Mouse (Mus musculus) limb, embryonic 10.5 days (tissue): Measurements from ENCODE around the gene Ly6g6c. TPM values are rescaled to one million over a fixed set of nuclear protein-coding genes. Genes with fewer than 3 reads are reported as not detected.
A peak's percentile ranks its signal among the peaks of the same experiment; 100 is the strongest.

Experiments
- DNase-seq: peaks from one replicate; pipeline ENCODE4 v3.0.0-alpha.2; 2017; ENCODE audit warnings: low spot score
- H3K27ac ChIP-seq: fragments of 300-500 bp; sonication (generic); 2 replicates; pipeline ENCODE4 v1.5.1; 2016; ENCODE audit warnings: mild to moderate bottlenecking
- H3K27me3 ChIP-seq: fragments of 300-500 bp; sonication (generic); 2 replicates; pipeline ENCODE4 v1.6.1; 2016; ENCODE audit warnings: low read depth, mild to moderate bottlenecking; ENCODE audit not compliant: poor library complexity, severe bottlenecking
- H3K36me3 ChIP-seq: fragments of 300-500 bp; sonication (generic); 2 replicates; pipeline ENCODE4 v1.6.1; 2016; ENCODE audit warnings: mild to moderate bottlenecking, moderate library complexity
- H3K4me1 ChIP-seq: fragments of 300-500 bp; sonication (generic); 2 replicates; pipeline ENCODE4 v1.6.1; 2016
- H3K4me3 ChIP-seq: fragments of 300-500 bp; sonication (generic); 2 replicates; pipeline ENCODE4 v1.5.1; 2016; ENCODE audit warnings: mild to moderate bottlenecking, moderate library complexity
- H3K9me3 ChIP-seq: fragments of 300-500 bp; sonication (generic); replicated peaks from 2 replicates; pipeline ENCODE4 v1.6.1; 2016; ENCODE audit warnings: mild to moderate bottlenecking
- WGBS: fragments of 180-500 bp; shearing (Covaris S2); methylation state at CpG from one replicate; pipeline ENCODE4 v1.1.7; 2016; 5-methylcytosine and 5-hydroxymethylcytosine counted together
- polyA plus RNA-seq: library from polyadenylated mRNA; unstranded; fragments of >200 nt; fragmentation: Nextera tagmentation; extraction: Ambion mirVana; gene quantifications from 2 replicates; pipeline ENCODE4 v1.2.1, GENCODE M21; 2016

Ly6g6c gene
- polyA plus RNA-seq, 1 experiment from 2014 or later, result not detected

DNA sequence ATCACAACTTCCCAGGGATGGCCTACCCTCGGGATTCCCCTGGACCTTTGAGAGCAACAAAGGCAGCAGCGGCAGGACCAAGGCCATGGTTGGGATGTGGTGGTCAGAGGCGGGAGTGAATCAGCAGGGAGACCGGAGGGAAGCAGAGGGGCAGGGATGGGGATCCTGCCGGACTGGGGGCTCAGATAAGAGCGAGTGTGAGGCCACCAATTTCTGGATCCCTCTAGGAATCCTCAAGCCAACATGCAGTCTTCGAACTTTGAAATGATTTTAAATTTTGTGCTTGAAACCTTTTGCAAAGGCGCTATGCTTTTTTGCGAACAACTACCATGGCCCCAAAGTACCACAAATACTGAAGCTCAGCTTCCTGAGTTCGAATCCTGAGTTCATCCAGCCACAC lies 896 bp downstream of the Ly6g6c start, which contains the start of gene Mpig6b:
Gene Mpig6b, minus strand, starts transcription at position 101 of the 400 bp plus-strand sequence.
- H3K9me3 ChIP-seq, result no peaks in the 10 kb centered on the region
- H3K4me3 ChIP-seq, result peak within 1 kb of the TSS; percentile 50
- peaks cover 67% of the 10 kb centered on the region for H3K27me3 ChIP-seq

GRCm38 (mm10) chr17:35068213-35068914 lies 3.2 kb downstream of the Ly6g6c start:
- peaks cover 56% of the 10 kb centered on the region for H3K27me3 ChIP-seq
- no peaks in the 10 kb centered on the region for H3K9me3 ChIP-seq
- no peak overlapping the region for H3K27ac ChIP-seq
- peaks cover 6% of the 10 kb centered on the region; the same call in 1 of the 2 replicates for H3K36me3 ChIP-seq
- H3K4me1 ChIP-seq, result peaks cover 22% of the 10 kb centered on the region
- 85% methylated on average over 17 of the region's 17 CpGs for WGBS
- DNase-seq, result no peak
- no peak overlapping the region for H3K4me3 ChIP-seq

More for the DNA sequence above, 896 bp downstream of the Ly6g6c start, which contains the start of gene Mpig6b:
- Histone ChIP-seq H3K27ac (peak within 1 kb of the TSS; percentile 71), H3K4me1 (peaks cover 29% of the 10 kb centered on the region), H3K36me3 (peaks cover 28% of the 10 kb centered on the region)
- no peak for DNase-seq
- WGBS, result 45% methylated on average over 10 of the region's 10 CpGs

DNA sequence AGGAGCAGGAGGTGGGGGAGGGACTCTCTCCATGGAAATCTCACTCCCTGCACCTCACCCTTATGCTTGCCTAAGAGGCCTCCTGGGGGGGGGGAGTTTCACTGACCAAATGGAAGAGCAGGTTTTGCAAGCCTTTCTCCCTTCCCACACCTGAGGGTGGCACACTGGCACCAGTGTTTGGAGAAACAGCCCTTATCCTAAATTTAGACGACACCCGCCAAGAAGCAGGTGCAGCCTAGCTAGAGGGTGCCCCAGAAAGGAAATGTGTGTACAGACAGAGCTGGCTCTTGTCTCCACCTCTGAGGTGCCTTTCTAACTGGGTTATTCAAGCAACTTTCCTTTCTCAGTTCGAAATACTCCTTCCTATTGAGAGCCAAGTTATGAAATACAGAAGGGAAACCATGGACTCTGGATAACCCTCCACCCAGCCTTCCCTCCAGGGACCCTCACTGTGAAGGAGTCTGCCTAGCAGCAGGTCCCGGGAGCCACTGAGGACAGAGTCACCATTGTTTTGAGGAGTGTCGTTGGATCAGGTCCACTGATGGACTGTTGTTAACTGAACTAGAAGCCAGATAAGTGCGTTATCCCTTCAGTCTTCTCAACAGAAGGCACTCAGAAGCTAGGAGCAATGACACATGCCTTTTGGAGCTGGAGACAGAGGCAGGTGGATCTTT lies 5.5 kb downstream of the Ly6g6c start:
- no peak for DNase-seq
- Histone ChIP-seq H3K27ac (no peak overlapping the region), H3K4me1 (peaks cover 12% of the 10 kb centered on the region), H3K4me3 (no peak overlapping the region), H3K27me3 (peaks cover 34% of the 10 kb centered on the region), H3K36me3 (no peaks in the 10 kb centered on the region), H3K9me3 (no peaks in the 10 kb centered on the region)
- 69% methylated on average over 6 of the region's 6 CpGs for WGBS

- Histone ChIP-seq H3K27me3 (peaks cover 26% of the 10 kb centered on the region), H3K36me3 (no peaks in the 10 kb centered on the region), H3K4me3 (no peak overlapping the region), H3K27ac (no peak overlapping the region), H3K9me3 (no peaks in the 10 kb centered on the region), H3K4me1 (peaks cover 13% of the 10 kb centered on the region)
- no peak for DNase-seq
- 83% methylated on average over 9 of the region's 9 CpGs for WGBS
Observed at GRCm38 (mm10) chr17:35071454-35071853, 6.3 kb downstream of the Ly6g6c start.

GRCm38 (mm10) chr17:35074097-35074496 lies 8.9 kb downstream of the Ly6g6c start:
- Histone ChIP-seq H3K36me3 (no peaks in the 10 kb centered on the region), H3K27me3 (peaks cover 25% of the 10 kb centered on the region), H3K4me3 (no peak overlapping the region), H3K4me1 (peaks cover 33% of the 10 kb centered on the region), H3K27ac (peak overlapping the region; percentile 53), H3K9me3 (no peaks in the 10 kb centered on the region)
- DNase-seq, result no peak
- 45% methylated on average over 17 of the region's 17 CpGs for WGBS

DNA sequence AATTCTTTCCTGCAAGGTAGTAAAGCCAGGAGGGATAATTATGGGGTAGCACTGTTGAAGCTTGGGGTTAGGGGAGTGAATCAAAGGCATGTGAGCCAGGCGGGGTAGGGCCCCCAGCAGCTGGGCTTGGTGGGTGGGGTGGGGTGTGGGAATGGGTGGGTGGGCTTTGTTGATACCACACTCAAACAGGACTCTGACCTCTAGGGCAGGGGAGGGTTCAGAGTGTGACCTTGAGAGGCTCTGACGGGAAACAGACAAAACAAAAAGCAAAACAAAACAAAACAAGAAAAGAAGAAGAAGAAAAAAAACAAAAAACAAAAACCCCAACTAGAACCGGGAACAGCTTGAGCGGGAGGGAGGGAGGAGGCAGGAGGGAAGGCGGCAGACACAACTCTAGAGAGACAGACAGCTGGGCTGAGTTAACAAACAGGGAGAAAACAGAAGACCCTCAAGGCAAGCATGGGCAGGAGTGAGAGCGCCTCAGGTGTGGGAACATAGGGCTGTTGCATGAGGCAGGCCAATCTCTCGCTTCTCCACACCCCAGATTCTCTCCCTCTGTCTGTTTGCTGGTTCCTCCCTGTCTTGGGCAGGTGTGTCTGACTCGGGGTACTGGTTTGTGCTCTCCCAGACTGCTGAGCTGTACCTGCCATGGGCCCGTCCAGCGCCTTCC lies 11.5 kb downstream of the Ly6g6c start, which contains the start of gene Ly6g6e:
Gene Ly6g6e, plus strand, starts transcription at position 396 of the 670 bp plus-strand sequence.
- WGBS, result 22% methylated on average over 10 of the region's 10 CpGs

DNA sequence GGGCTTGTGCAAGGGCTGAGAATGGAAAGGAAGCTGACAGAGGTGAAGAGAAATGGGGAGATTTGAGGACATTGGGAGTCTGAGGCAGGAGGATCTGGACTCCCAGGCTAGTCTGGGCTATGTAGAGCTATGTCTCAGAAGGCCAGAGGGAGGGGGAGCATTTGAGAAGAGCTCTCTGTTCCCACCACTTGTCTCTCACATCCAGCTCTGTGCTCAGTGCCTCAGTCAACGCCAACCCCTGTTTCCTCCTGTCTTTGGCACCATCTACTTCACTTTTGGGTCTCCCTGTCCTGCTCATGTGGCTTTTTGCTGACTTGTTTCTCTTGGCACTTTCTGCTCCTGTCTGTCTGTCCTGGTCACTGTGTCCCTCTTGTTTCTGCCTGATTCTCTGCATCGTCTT lies 12.1 kb downstream of the Ly6g6c start:
- peaks cover 36% of the 10 kb centered on the region for H3K4me1 ChIP-seq
- WGBS, result 46% methylated on average over 2 of the region's 2 CpGs
- H3K4me3 ChIP-seq, result peak overlapping the region; percentile 37
- H3K9me3 ChIP-seq, result no peaks in the 10 kb centered on the region
- peak overlapping the region; percentile 58; the same call in 1 of the 2 replicates for H3K27ac ChIP-seq
- H3K36me3 ChIP-seq, result no peaks in the 10 kb centered on the region
- DNase-seq, result no peak
- H3K27me3 ChIP-seq, result peaks cover 29% of the 10 kb centered on the region

More for the DNA sequence above, 11.5 kb downstream of the Ly6g6c start, which contains the start of gene Ly6g6e:
- H3K9me3 ChIP-seq, result no peaks in the 10 kb centered on the region
- DNase-seq, result peak; percentile 41
- H3K27ac ChIP-seq, result peak within 1 kb of the TSS; percentile 58
- H3K27me3 ChIP-seq, result peaks cover 29% of the 10 kb centered on the region
- H3K36me3 ChIP-seq, result no peaks in the 10 kb centered on the region
- H3K4me3 ChIP-seq, result peak within 1 kb of the TSS; percentile 37
- peaks cover 36% of the 10 kb centered on the region for H3K4me1 ChIP-seq

- Histone ChIP-seq H3K27me3 (peaks cover 29% of the 10 kb centered on the region), H3K9me3 (no peaks in the 10 kb centered on the region), H3K36me3 (no peaks in the 10 kb centered on the region), H3K27ac (peak within 1 kb of the TSS; percentile 58), H3K4me1 (peaks cover 36% of the 10 kb centered on the region), H3K4me3 (peak within 1 kb of the TSS; percentile 37)
- peak; percentile 53 for DNase-seq
- WGBS, result 13% methylated on average over 14 of the region's 14 CpGs
Observed at GRCm38 (mm10) chr17:35077786-35078233, 12.6 kb downstream of the Ly6g6c start, which contains the start of gene Ly6g6d. Ly6g6d (minus strand) TSS chr17:35078065.

DNA sequence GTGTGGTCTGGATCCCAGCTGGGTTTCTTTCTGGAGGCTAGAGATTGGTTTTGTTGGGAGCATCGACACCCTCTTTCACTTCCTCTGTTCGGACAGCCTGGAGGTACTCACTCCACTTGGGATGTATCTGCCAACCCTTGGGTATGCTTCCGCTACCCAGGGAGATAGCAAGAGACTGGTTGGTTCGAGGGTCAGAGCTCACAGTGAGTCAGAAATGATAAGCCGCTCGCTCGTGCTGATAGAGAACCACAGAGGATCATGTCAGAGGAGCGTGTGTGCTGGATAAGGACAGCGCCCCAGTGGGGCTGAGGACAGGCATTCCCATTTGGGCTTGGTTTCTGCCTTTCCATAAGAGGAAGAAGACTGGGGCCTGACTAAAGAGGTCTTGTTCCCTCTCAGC lies 14.6 kb downstream of the Ly6g6c start:
- H3K36me3 ChIP-seq, result no peaks in the 10 kb centered on the region
- no peak overlapping the region for H3K27ac ChIP-seq
- no peak overlapping the region for H3K4me3 ChIP-seq
- H3K27me3 ChIP-seq, result peaks cover 29% of the 10 kb centered on the region
- 76% methylated on average over 9 of the region's 9 CpGs for WGBS
- DNase-seq, result no peak
- H3K4me1 ChIP-seq, result peaks cover 28% of the 10 kb centered on the region
- H3K9me3 ChIP-seq, result no peaks in the 10 kb centered on the region

DNA sequence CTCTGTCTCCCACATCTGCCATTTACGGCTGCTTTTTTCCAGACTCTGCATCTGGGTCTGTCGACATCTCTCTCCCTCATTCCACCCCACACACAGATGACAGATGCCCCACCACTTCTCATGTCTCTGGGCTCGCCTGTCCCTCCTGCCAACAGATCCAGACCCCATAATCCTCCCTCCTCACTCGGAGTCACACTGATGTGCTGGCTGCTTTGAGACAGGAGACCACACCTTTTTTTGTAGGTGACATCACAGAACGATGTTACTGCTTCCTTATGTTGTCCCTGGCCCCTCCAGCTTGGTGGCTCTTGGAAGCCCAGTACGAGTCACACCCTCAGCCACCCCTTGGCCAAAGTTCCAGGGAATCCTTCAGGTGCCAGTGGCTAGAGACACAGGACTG lies 15.1 kb downstream of the Ly6g6c start:
- no peak overlapping the region for H3K4me3 ChIP-seq
- H3K4me1 ChIP-seq, result peaks cover 28% of the 10 kb centered on the region
- H3K36me3 ChIP-seq, result no peaks in the 10 kb centered on the region
- 49% methylated on average over 6 of the region's 6 CpGs for WGBS
- H3K9me3 ChIP-seq, result no peaks in the 10 kb centered on the region
- H3K27ac ChIP-seq, result no peak overlapping the region
- no peak for DNase-seq
- peaks cover 29% of the 10 kb centered on the region for H3K27me3 ChIP-seq

DNA sequence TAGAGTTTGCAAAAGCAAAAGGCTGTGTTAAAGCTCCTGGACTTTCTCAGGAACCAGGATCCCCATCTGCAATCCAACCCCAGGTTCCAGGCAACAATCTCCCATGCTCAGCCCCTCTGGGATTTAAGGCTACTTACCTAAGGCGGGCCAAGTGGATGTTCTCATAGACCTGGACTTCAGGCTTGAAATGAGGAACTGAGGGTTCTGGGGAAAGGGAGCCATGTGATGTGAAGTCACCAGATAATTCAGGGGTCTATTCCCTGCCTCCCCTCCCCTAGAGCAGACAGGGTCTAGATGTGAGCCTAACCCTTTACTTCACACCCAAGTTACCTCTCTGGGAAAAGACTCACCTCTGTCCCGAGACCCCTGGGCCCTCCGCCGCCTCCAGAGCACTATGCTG lies 15.5 kb downstream of the Ly6g6c start:
- DNase-seq, result no peak
- H3K4me3 ChIP-seq, result no peak overlapping the region
- no peaks in the 10 kb centered on the region for H3K36me3 ChIP-seq
- peaks cover 29% of the 10 kb centered on the region for H3K27me3 ChIP-seq
- peaks cover 28% of the 10 kb centered on the region for H3K4me1 ChIP-seq
- 86% methylated on average over 4 of the region's 4 CpGs for WGBS
- no peaks in the 10 kb centered on the region for H3K9me3 ChIP-seq
- no peak overlapping the region for H3K27ac ChIP-seq

DNA sequence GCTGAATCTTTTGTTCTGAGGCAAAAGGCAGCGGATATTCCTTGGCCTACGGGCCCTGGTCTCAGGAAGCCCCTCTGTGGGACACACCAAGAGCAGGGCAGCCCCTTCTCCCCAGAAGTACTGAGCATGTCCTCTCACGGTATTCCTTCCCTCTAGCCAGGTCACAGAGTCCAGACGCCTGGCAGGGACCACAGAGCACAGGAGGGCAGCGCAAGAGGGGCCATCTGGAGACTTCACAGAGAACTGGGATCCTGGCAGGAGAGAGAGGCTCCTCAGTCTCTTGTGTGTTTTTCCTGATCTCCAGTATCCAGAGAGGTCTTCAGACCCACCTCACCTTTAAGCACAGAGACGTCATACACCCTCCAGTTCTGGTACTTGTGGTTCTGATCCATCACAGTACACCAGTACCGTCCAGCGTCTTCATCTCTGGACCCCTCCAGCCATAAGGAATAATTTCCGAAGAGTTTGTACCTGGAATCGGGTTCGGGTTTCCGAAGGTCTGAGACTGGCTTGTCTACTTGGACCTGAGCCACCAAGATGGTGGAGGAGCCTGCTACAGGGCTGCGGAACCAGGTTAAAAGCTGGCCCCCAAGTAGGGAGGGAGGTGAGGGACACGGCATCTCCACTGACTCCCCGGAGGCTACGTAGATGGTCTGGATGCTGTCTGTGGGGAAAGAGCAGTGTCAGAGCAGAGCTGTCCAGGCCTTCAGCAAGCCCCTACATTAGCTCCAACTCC lies 17.8 kb downstream of the Ly6g6c start:
- no peak for DNase-seq
- Histone ChIP-seq H3K4me1 (peaks cover 7% of the 10 kb centered on the region), H3K36me3 (no peaks in the 10 kb centered on the region), H3K9me3 (no peaks in the 10 kb centered on the region), H3K27me3 (peaks cover 15% of the 10 kb centered on the region), H3K4me3 (no peak overlapping the region), H3K27ac (no peak overlapping the region)
- 84% methylated on average over 16 of the region's 16 CpGs for WGBS
